8 mouse cellular contexts compared by ENCODE assay signal in the genomic region with DNA sequence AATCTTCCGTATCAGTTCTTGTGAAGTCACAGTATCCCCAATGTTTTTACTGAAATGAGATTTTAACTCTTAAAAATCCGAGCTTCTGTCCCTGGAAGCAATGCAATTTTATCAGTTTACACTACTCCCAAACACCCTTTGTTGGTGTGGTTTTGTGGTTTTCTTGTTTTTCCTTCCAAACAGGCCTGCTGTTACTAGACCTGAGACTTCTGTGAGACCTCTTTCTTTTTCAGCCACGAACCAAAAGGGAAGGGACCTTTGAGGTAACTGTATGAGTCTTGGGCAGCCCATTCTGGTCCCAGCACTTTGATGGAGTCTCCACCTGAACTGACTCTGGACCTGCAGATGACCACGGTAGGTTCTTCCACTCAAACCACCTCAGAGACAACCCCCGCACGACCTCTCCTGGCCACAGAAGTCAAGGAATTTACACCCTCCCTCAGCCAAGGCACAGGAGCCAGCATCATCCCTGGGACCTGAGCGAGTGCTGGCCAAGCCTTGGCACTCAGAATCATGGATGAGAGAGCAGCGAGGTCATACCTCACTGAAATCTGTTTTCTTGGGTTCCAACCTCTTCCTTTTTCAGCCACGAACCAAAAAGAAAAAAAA. TPM values are rescaled to one million over a fixed set of nuclear protein-coding genes. Genes with fewer than 3 reads are reported as not detected.
DNase-seq lines count a peak whose midpoint lies in the region; ATAC-seq lines count a peak whose summit lies in the region.

No protein-coding gene starts in this region.

- 0 out of 2 replicates have a peak, but pooled peaks cover 3% of the 10 kb centered on the region for H3K9me3 ChIP-seq in heart, embryonic 14.5 days (ENCODE audit: control insufficient read depth, low read length)
- H3K9me3 ChIP-seq in embryonic facial prominence, embryonic 11.5 days (replicated peaks; ENCODE audit: control insufficient read depth, low read length): no peaks in the 10 kb centered on the region
- H3K9me3 ChIP-seq in limb, embryonic 12.5 days: peaks cover 4% of the 10 kb centered on the region; the same call in 1 of the 2 replicates

- intact Hi-C loops in heart, postnatal 14 days (cut with DNase I): loop anchor here (5.0 kb wide), 1 partner anchor 85 kb away; no protein-coding TSS in a partner anchor

- H3K4me3 ChIP-seq in heart, embryonic 14.5 days (ENCODE audit: control insufficient read depth in 1 of 2, insufficient read depth in 1 of 2, low read depth in 1 of 2, low read length in 2 of 2): peak overlapping the region; percentile 80 to 81; a peak in 3 of 4 replicates
- peak overlapping the region; percentile 77; the same call in 1 of the 2 replicates for H3K4me3 ChIP-seq in embryonic facial prominence, embryonic 11.5 days (ENCODE audit: low read depth, low read length)
- H3K4me3 ChIP-seq in limb, embryonic 12.5 days (replicated peaks): peak overlapping the region; percentile 72

- ATAC-seq in heart, embryonic 14.5 days (ENCODE audit: insufficient number of reproducible peaks, insufficient read depth, low FRiP score, low read depth): no peak
- no peak for ATAC-seq in embryonic facial prominence, embryonic 11.5 days (replicated peaks; ENCODE audit: insufficient number of reproducible peaks, low FRiP score, low TSS enrichment, low read depth)
- ATAC-seq in limb, embryonic 12.5 days (ENCODE audit: insufficient number of reproducible peaks, insufficient read depth, low FRiP score, low TSS enrichment, low read depth): no peak
- ATAC-seq in erythroblast, adult 5-6 weeks (replicated peaks; ENCODE audit: low FRiP score, poor library complexity, severe bottlenecking): no peak
- no peak for ATAC-seq in megakaryocyte progenitor cell, adult 5-6 weeks (replicated peaks; ENCODE audit: poor library complexity)

- peaks cover 23% of the 10 kb centered on the region for H3K27me3 ChIP-seq in heart, embryonic 14.5 days (ENCODE audit: control insufficient read depth, insufficient read depth, low read length)
- no peaks in the 10 kb centered on the region; the same call in 1 of the 2 replicates for H3K27me3 ChIP-seq in embryonic facial prominence, embryonic 11.5 days (ENCODE audit: control insufficient read depth, insufficient read depth, low read length)
- peaks cover 23% of the 10 kb centered on the region for H3K27me3 ChIP-seq in limb, embryonic 12.5 days

- H3K9ac ChIP-seq in heart, embryonic 14.5 days (ENCODE audit: low read length): peak overlapping the region; percentile 79; the same call in 1 of the 2 replicates
- no peak overlapping the region; the same call in 1 of the 2 replicates for H3K9ac ChIP-seq in embryonic facial prominence, embryonic 11.5 days (replicated peaks; ENCODE audit: low read length)
- peak overlapping the region; percentile 78; the same call in 1 of the 2 replicates for H3K9ac ChIP-seq in limb, embryonic 12.5 days (replicated peaks)

- H3K4me1 ChIP-seq in heart, embryonic 14.5 days (ENCODE audit: control insufficient read depth in 2 of 2, insufficient read depth in 2 of 2, low read length in 2 of 2): peaks cover 3 to 6% of the 10 kb centered on the region in 2 experiments; a peak in 2 of 4 replicates
- H3K4me1 ChIP-seq in embryonic facial prominence, embryonic 11.5 days (ENCODE audit: control insufficient read depth, insufficient read depth, low read length): no peaks in the 10 kb centered on the region; the same call in none of the 2 replicates
- H3K4me1 ChIP-seq in limb, embryonic 12.5 days (replicated peaks): peaks cover 11% of the 10 kb centered on the region

- no peaks in the 10 kb centered on the region for H3K36me3 ChIP-seq in heart, embryonic 14.5 days (ENCODE audit: control insufficient read depth, insufficient read depth, low read length)
- no peaks in the 10 kb centered on the region for H3K36me3 ChIP-seq in embryonic facial prominence, embryonic 11.5 days (replicated peaks; ENCODE audit: control insufficient read depth, insufficient read depth, low read depth, low read length)
- H3K36me3 ChIP-seq in limb, embryonic 12.5 days: no peaks in the 10 kb centered on the region

- DNase-seq in heart, postnatal 14 days: no peak
- peak; percentile 52 for DNase-seq in Muller cell, postnatal 12 days (ENCODE audit: inconsistent ontology term)
- DNase-seq in embryonic facial prominence, embryonic 11.5 days (ENCODE audit: low spot score): no peak
- no peak for DNase-seq in ovary, postnatal 10 days (ENCODE audit: low spot score)

- H3K27ac ChIP-seq in heart, embryonic 14.5 days (replicated peaks in 1 of 2; ENCODE audit: control insufficient read depth in 1 of 2, insufficient read depth in 1 of 2, low read depth in 2 of 2, low read length in 2 of 2): no peak overlapping the region
- H3K27ac ChIP-seq in embryonic facial prominence, embryonic 11.5 days (replicated peaks; ENCODE audit: low read depth, low read length): no peak overlapping the region
- H3K27ac ChIP-seq in limb, embryonic 12.5 days: no peak overlapping the region

- 23% methylated on average over 9 of the region's 9 CpGs for WGBS in heart, embryonic 14.5 days
- WGBS in embryonic facial prominence, embryonic 11.5 days: 17% methylated on average over 9 of the region's 9 CpGs
- WGBS in limb, embryonic 12.5 days: 16% methylated on average over 9 of the region's 9 CpGs

- peak overlapping the region; percentile 94 for H3K4me2 ChIP-seq in heart, embryonic 14.5 days (ENCODE audit: low read length)
- peak overlapping the region; percentile 89 for H3K4me2 ChIP-seq in embryonic facial prominence, embryonic 11.5 days (ENCODE audit: low read depth, low read length)
- H3K4me2 ChIP-seq in limb, embryonic 12.5 days: peak overlapping the region; percentile 89

RNA-seq across cellular contexts. Expression of gene Ust, which starts 1.6 kb away (rescaled TPM):
- polyA plus RNA-seq in heart, embryonic 14.5 days (2014; fragmentation: Nextera tagmentation; extraction: Ambion mirVana): 1.4 and 2.3 TPM in 2 replicates
- total RNA-seq in heart, postnatal 14 days (2021): 1 to 10 TPM; 2.3 to 2.4 TPM
- 4.6 TPM in 2 replicates for polyA plus RNA-seq in embryonic facial prominence, embryonic 11.5 days (2014; fragmentation: Nextera tagmentation; extraction: Ambion mirVana)
- 5.7 and 6.3 TPM in 2 replicates for polyA plus RNA-seq in limb, embryonic 12.5 days (2016; fragmentation: Nextera tagmentation; extraction: Ambion mirVana)
- not detected in 2 replicates for total RNA-seq in erythroblast, adult 5-6 weeks (2015; ENCODE audit: low replicate concordance)
- total RNA-seq in erythroblast, adult 5-6 weeks (2017; ENCODE audit: low replicate concordance): not detected in 2 replicates
- 0.47 and 0.56 TPM in 2 replicates for total RNA-seq in megakaryocyte progenitor cell, adult 5-6 weeks (2015)
- total RNA-seq in megakaryocyte progenitor cell, adult 5-6 weeks (2017): 0.14 and 0.21 TPM in 2 replicates
